Mouse (Mus musculus) midbrain, embryonic 11.5 days (tissue): ENCODE results near the gene Tnfrsf19. TPM values are rescaled to one million over a fixed set of nuclear protein-coding genes. Genes with fewer than 3 reads are reported as not detected.

Experiments used
- ATAC-seq: fragments of 200-750 bp; cut with Nextera tagmentation; 2 replicates; pipeline ENCODE4 v1.8.0; 2017; ENCODE audit warnings: moderate TSS enrichment, moderate library complexity; ENCODE audit not compliant: low FRiP score
- DNase-seq: peaks from one replicate; pipeline ENCODE4 v3.0.0; 2015; ENCODE audit warnings: low spot score; ENCODE audit errors: missing footprints
- H3K27ac ChIP-seq: fragments of 300-500 bp; sonication (generic); 2 replicates; pipeline ENCODE4 v1.5.1; 2014; ENCODE audit warnings: low read depth, low read length
- H3K27me3 ChIP-seq: fragments of 300-500 bp; sonication (generic); 2 replicates; pipeline ENCODE4 v1.6.1; 2014; ENCODE audit warnings: mild to moderate bottlenecking, low read length, moderate library complexity, mixed read lengths; ENCODE audit not compliant: control insufficient read depth, insufficient read depth
- H3K36me3 ChIP-seq: fragments of 300-500 bp; sonication (generic); 2 replicates; pipeline ENCODE4 v1.6.1; 2014; ENCODE audit warnings: mild to moderate bottlenecking, low read length, moderate library complexity, mixed read lengths; ENCODE audit not compliant: control insufficient read depth, insufficient read depth
- H3K4me1 ChIP-seq: fragments of 300-500 bp; sonication (generic); 2 replicates; pipeline ENCODE4 v1.6.1; 2014; ENCODE audit warnings: low read length; ENCODE audit not compliant: control insufficient read depth, insufficient read depth
- H3K4me2 ChIP-seq: fragments of 300-500 bp; sonication (generic); 2 replicates; pipeline ENCODE4 v1.6.1; 2014; ENCODE audit warnings: mild to moderate bottlenecking, moderate library complexity
- H3K4me3 ChIP-seq: fragments of 300-500 bp; sonication (generic); 2 replicates; pipeline ENCODE4 v1.5.1; 2014; ENCODE audit warnings: low read depth, low read length
- H3K9ac ChIP-seq: fragments of 300-500 bp; sonication (generic); 2 replicates; pipeline ENCODE4 v1.6.1; 2014; ENCODE audit warnings: low read length
- H3K9me3 ChIP-seq: fragments of 300-500 bp; sonication (generic); 2 replicates; pipeline ENCODE4 v1.6.1; 2016; ENCODE audit warnings: low read length; ENCODE audit not compliant: control insufficient read depth
- WGBS: fragments of 180-500 bp; shearing (Covaris S2); extraction: QIAGEN DNeasy Blood & Tissue Kit; methylation state at CpG from one replicate; pipeline ENCODE4 v1.1.7; 2014; 5-methylcytosine and 5-hydroxymethylcytosine counted together
- polyA plus RNA-seq: library from polyadenylated mRNA; unstranded; fragments of >200 nt; fragmentation: Nextera tagmentation; extraction: Ambion mirVana; gene quantifications from 2 replicates; pipeline ENCODE4 v1.2.1, GENCODE M21; 2014

Tnfrsf19 gene
- polyA plus RNA-seq, 1 experiment from 2014 or later, result 81.2 TPM

- DNase-seq, result peak; percentile 97
- Histone ChIP-seq H3K9me3 (no peaks in the 10 kb centered on the region), H3K36me3 (no peaks in the 10 kb centered on the region), H3K4me2 (peak overlapping the region; percentile 95), H3K4me3 (peak overlapping the region; percentile 57), H3K9ac (peak overlapping the region; percentile 63), H3K4me1 (peaks cover 24% of the 10 kb centered on the region), H3K27me3 (no peaks in the 10 kb centered on the region), H3K27ac (peak overlapping the region; percentile 41; the same call in 1 of the 2 replicates)
- ATAC-seq, result peak; percentile 96
- WGBS, result under 1% methylated on average over 40 of the region's 40 CpGs
Measured at GRCm38 (mm10) chr14:61037321-61038081, 8.8 kb downstream of the Tnfrsf19 start.

- no peaks in the 10 kb centered on the region for H3K27me3 ChIP-seq
- no peak overlapping the region for H3K9ac ChIP-seq
- H3K9me3 ChIP-seq, result no peaks in the 10 kb centered on the region
- no peak for DNase-seq
- H3K27ac ChIP-seq, result no peak overlapping the region
- WGBS, result 89% methylated on average over 6 of the region's 6 CpGs
- no peak overlapping the region for H3K4me3 ChIP-seq
- H3K4me1 ChIP-seq, result no peaks in the 10 kb centered on the region
- ATAC-seq, result no peak
- no peak overlapping the region for H3K4me2 ChIP-seq
- no peaks in the 10 kb centered on the region for H3K36me3 ChIP-seq
Measured at GRCm38 (mm10) chr14:61030366-61030765, 15.9 kb downstream of the Tnfrsf19 start.

GRCm38 (mm10) chr14:61024006-61024405 is 22.3 kb downstream of the Tnfrsf19 start:
- 79% methylated on average over 7 of the region's 7 CpGs for WGBS
- ATAC-seq (no peak), DNase-seq (no peak)
- H3K4me2 ChIP-seq, result no peak overlapping the region
- H3K4me3 ChIP-seq, result no peak overlapping the region
- no peak overlapping the region for H3K9ac ChIP-seq
- peaks cover 3% of the 10 kb centered on the region; the same call in 1 of the 2 replicates for H3K4me1 ChIP-seq
- H3K27me3 ChIP-seq, result no peaks in the 10 kb centered on the region
- H3K27ac ChIP-seq, result no peak overlapping the region
- no peaks in the 10 kb centered on the region for H3K9me3 ChIP-seq
- H3K36me3 ChIP-seq, result peaks cover 3% of the 10 kb centered on the region; the same call in 1 of the 2 replicates

- H3K4me2 ChIP-seq, result no peak overlapping the region
- H3K4me3 ChIP-seq, result no peak overlapping the region
- no peaks in the 10 kb centered on the region for H3K9me3 ChIP-seq
- no peaks in the 10 kb centered on the region for H3K27me3 ChIP-seq
- DNase-seq, result no peak
- H3K4me1 ChIP-seq, result peaks cover 9% of the 10 kb centered on the region
- H3K36me3 ChIP-seq, result peaks cover 3% of the 10 kb centered on the region; the same call in 1 of the 2 replicates
- 79% methylated on average over 1 of the region's 1 CpGs for WGBS
- ATAC-seq, result no peak
- no peak overlapping the region for H3K27ac ChIP-seq
- no peak overlapping the region for H3K9ac ChIP-seq
Measured at GRCm38 (mm10) chr14:61022383-61022782, 23.9 kb downstream of the Tnfrsf19 start.

- no peak overlapping the region for H3K4me2 ChIP-seq
- H3K4me1 ChIP-seq, result peaks cover 12% of the 10 kb centered on the region
- H3K9ac ChIP-seq, result no peak overlapping the region
- H3K9me3 ChIP-seq, result no peaks in the 10 kb centered on the region
- peaks cover 3% of the 10 kb centered on the region; the same call in 1 of the 2 replicates for H3K36me3 ChIP-seq
- no peak overlapping the region for H3K27ac ChIP-seq
- no peak overlapping the region for H3K4me3 ChIP-seq
- 81% methylated on average over 2 of the region's 2 CpGs for WGBS
- DNase-seq (no peak), ATAC-seq (no peak)
- H3K27me3 ChIP-seq, result no peaks in the 10 kb centered on the region
Measured at GRCm38 (mm10) chr14:61020968-61021367, 25.3 kb downstream of the Tnfrsf19 start.

- WGBS, result 97% methylated on average over 1 of the region's 1 CpGs
- ATAC-seq (no peak), DNase-seq (no peak)
- no peak overlapping the region for H3K4me3 ChIP-seq
- H3K36me3 ChIP-seq, result peaks cover 3% of the 10 kb centered on the region; the same call in 1 of the 2 replicates
- no peaks in the 10 kb centered on the region for H3K9me3 ChIP-seq
- H3K27me3 ChIP-seq, result no peaks in the 10 kb centered on the region; the same call in 1 of the 2 replicates
- no peak overlapping the region for H3K4me2 ChIP-seq
- H3K4me1 ChIP-seq, result peaks cover 12% of the 10 kb centered on the region
- no peak overlapping the region for H3K27ac ChIP-seq
- H3K9ac ChIP-seq, result no peak overlapping the region
Measured at GRCm38 (mm10) chr14:61019880-61020279, 26.4 kb downstream of the Tnfrsf19 start.

GRCm38 (mm10) chr14:61014544-61014943 is 31.7 kb downstream of the Tnfrsf19 start:
- H3K27ac ChIP-seq, result no peak overlapping the region
- H3K4me1 ChIP-seq, result peaks cover 38% of the 10 kb centered on the region
- H3K4me2 ChIP-seq, result no peak overlapping the region
- H3K36me3 ChIP-seq, result no peaks in the 10 kb centered on the region
- peaks cover 2% of the 10 kb centered on the region; the same call in 1 of the 2 replicates for H3K27me3 ChIP-seq
- WGBS, result 84% methylated on average over 15 of the region's 15 CpGs
- no peaks in the 10 kb centered on the region for H3K9me3 ChIP-seq
- H3K4me3 ChIP-seq, result no peak overlapping the region
- no peak for ATAC-seq
- no peak for DNase-seq
- H3K9ac ChIP-seq, result no peak overlapping the region

GRCm38 (mm10) chr14:61012397-61012931 is 33.8 kb downstream of the Tnfrsf19 start:
- WGBS, result under 1% methylated on average over 17 of the region's 17 CpGs
- Histone ChIP-seq H3K4me1 (peaks cover 33% of the 10 kb centered on the region), H3K27ac (peak overlapping the region; percentile 81), H3K4me2 (peak overlapping the region; percentile 38), H3K4me3 (peak overlapping the region; percentile 1; the same call in 1 of the 2 replicates), H3K9ac (peak overlapping the region; percentile 24; the same call in 1 of the 2 replicates), H3K9me3 (no peaks in the 10 kb centered on the region), H3K27me3 (peaks cover 2% of the 10 kb centered on the region; the same call in 1 of the 2 replicates), H3K36me3 (no peaks in the 10 kb centered on the region)
- DNase-seq, result peak; percentile 98
- peak; percentile 95 for ATAC-seq

GRCm38 (mm10) chr14:61011621-61012174 is 34.6 kb downstream of the Tnfrsf19 start:
- H3K4me2 ChIP-seq, result no peak overlapping the region
- peaks cover 32% of the 10 kb centered on the region for H3K4me1 ChIP-seq
- H3K9ac ChIP-seq, result no peak overlapping the region
- no peaks in the 10 kb centered on the region for H3K9me3 ChIP-seq
- peaks cover 2% of the 10 kb centered on the region; the same call in 1 of the 2 replicates for H3K27me3 ChIP-seq
- no peaks in the 10 kb centered on the region for H3K36me3 ChIP-seq
- no peak for ATAC-seq
- 56% methylated on average over 8 of the region's 8 CpGs for WGBS
- DNase-seq, result peak; percentile 91
- no peak overlapping the region for H3K4me3 ChIP-seq
- peak overlapping the region; percentile 81 for H3K27ac ChIP-seq
